ENCODE assay signal across 1 mouse cellular context in the genomic region with DNA sequence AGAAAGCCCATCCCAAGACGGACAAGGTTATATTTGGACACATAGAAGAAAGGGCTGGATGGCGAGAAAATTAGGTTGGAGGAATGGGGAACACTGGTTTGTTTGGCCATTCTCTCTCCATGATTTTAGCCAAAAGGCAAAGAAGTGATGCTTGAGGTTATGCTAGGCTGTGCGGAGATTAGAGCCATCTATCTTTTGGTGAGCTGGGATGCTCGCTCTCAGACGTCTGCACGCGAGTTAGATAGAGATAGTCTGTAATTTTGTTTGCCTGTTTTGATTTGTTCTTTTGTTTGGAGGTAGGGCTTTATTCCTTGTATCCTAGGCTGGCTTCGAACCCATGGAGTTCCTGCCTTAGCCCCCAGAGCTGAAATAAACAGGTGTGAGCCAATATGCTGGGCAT.
TF ChIP-seq lines count a peak whose summit lies in the region.

No protein-coding gene starts in this region.

TF ChIP-seq in MEL, 35 proteins besides CTCF, POLR2A, EP300 and RAD21 (continued from another document):
- TF ChIP-seq SIN3A (IDR thresholded peaks at IDR 0.05; ENCODE audit: low read length): no peak
- no peak for TF ChIP-seq CHD2 (IDR thresholded peaks at IDR 0.05; ENCODE audit: low read length)
- no peak for TF ChIP-seq SMC3 (IDR thresholded peaks at IDR 0.05; ENCODE audit: low read depth, low read length)
- TF ChIP-seq POLR2AphosphoS5 (IDR thresholded peaks at IDR 0.05; ENCODE audit: borderline replicate concordance, low read depth, low read length): no peak
- TF ChIP-seq ZC3H11A (IDR thresholded peaks at IDR 0.05; ENCODE audit: low read depth, low read length): no peak
- no peak for TF ChIP-seq MAFK (IDR thresholded peaks at IDR 0.05; ENCODE audit: borderline replicate concordance, low read depth, low read length)
- no peak for TF ChIP-seq TCF12 (IDR thresholded peaks at IDR 0.05; ENCODE audit: low read depth, low read length)
- no peak for TF ChIP-seq KAT2A (conservative IDR thresholded peaks at IDR 0.05; ENCODE audit: low read depth, low read length)
- TF ChIP-seq UBTF (IDR thresholded peaks at IDR 0.05; ENCODE audit: borderline replicate concordance, insufficient read depth, low read depth, low read length): no peak
- TF ChIP-seq MAX (IDR thresholded peaks at IDR 0.05; ENCODE audit: low read length): 0 out of 2 replicates have a peak, but pooled peaks have one; percentile 11
- no peak; the same call in 1 of the 2 replicates for TF ChIP-seq CHD1 (IDR thresholded peaks at IDR 0.05; ENCODE audit: low read depth, low read length)
- no peak for TF ChIP-seq MEF2A (IDR thresholded peaks at IDR 0.05; ENCODE audit: extremely low read depth, insufficient replicate concordance, low read depth, low read length, poor library complexity, severe bottlenecking)
- TF ChIP-seq MAZ (IDR thresholded peaks at IDR 0.05; ENCODE audit: low read depth, low read length): no peak
- no peak for TF ChIP-seq HCFC1 (IDR thresholded peaks at IDR 0.05; ENCODE audit: low read depth, low read length)
- TF ChIP-seq USF2 (IDR thresholded peaks at IDR 0.05; ENCODE audit: borderline replicate concordance in 1 of 2, insufficient read depth in 1 of 2, low read depth in 1 of 2, low read length in 2 of 2): no peak; a peak in 1 of 4 replicates
- no peak for TF ChIP-seq ZKSCAN1 (IDR thresholded peaks at IDR 0.05; ENCODE audit: low read depth, low read length)
- TF ChIP-seq TBP (IDR thresholded peaks at IDR 0.05; ENCODE audit: low read depth, low read length): no peak
- no peak for TF ChIP-seq USF1 (IDR thresholded peaks at IDR 0.05; ENCODE audit: low read depth, low read length)
- TF ChIP-seq NRF1 (IDR thresholded peaks at IDR 0.05; ENCODE audit: insufficient read depth, low read depth, low read length, poor library complexity, severe bottlenecking): no peak
- no peak for TF ChIP-seq POLR2AphosphoS2 (IDR thresholded peaks at IDR 0.05; ENCODE audit: low read length)
- TF ChIP-seq BHLHE40 (IDR thresholded peaks at IDR 0.05; ENCODE audit: borderline replicate concordance, low read depth, low read length): peak; percentile 79; the same call in 1 of the 2 replicates
- TF ChIP-seq ZMIZ1 (IDR thresholded peaks at IDR 0.05; ENCODE audit: low read depth, low read length): no peak
- no peak for TF ChIP-seq MXI1 (IDR thresholded peaks at IDR 0.05; ENCODE audit: low read depth, low read length)
- TF ChIP-seq ETS1 (IDR thresholded peaks at IDR 0.05; ENCODE audit: low read depth, low read length): no peak
- no peak for TF ChIP-seq TAL1 (IDR thresholded peaks at IDR 0.05; ENCODE audit: low read length)
- no peak for TF ChIP-seq GATA1 (IDR thresholded peaks at IDR 0.05; ENCODE audit: low read depth, low read length)
- no peak for TF ChIP-seq ELF1 (IDR thresholded peaks at IDR 0.05; ENCODE audit: low read depth, low read length)
